Mouse (Mus musculus) neutrophil, adult 5-6 weeks (primary cell): ENCODE measurements around the gene 4933415A04Rik. TPM values are rescaled to one million over a fixed set of nuclear protein-coding genes. Genes with fewer than 3 reads are reported as not detected.
A peak's percentile ranks its signal among the peaks of the same experiment; 100 is the strongest.

Experiments
- ATAC-seq: fragments of 151-379, 151-347 bp; 2 replicates; pipeline ENCODE4 v1.8.0; 2017; ENCODE audit warnings: mild to moderate bottlenecking, moderate TSS enrichment; ENCODE audit not compliant: insufficient number of reproducible peaks, poor library complexity, low FRiP score, severe bottlenecking; ENCODE audit errors: extremely low read depth
- total RNA-seq: library from RNA; stranded (forward); fragments of 200-1000 nt; gene quantifications from 2 replicates; pipeline ENCODE4 v1.2.3, GENCODE M21; 2017

Gene 4933415A04Rik
- 0.35 TPM in 1 of 2 replicates, not detected in the other for total RNA-seq

DNA sequence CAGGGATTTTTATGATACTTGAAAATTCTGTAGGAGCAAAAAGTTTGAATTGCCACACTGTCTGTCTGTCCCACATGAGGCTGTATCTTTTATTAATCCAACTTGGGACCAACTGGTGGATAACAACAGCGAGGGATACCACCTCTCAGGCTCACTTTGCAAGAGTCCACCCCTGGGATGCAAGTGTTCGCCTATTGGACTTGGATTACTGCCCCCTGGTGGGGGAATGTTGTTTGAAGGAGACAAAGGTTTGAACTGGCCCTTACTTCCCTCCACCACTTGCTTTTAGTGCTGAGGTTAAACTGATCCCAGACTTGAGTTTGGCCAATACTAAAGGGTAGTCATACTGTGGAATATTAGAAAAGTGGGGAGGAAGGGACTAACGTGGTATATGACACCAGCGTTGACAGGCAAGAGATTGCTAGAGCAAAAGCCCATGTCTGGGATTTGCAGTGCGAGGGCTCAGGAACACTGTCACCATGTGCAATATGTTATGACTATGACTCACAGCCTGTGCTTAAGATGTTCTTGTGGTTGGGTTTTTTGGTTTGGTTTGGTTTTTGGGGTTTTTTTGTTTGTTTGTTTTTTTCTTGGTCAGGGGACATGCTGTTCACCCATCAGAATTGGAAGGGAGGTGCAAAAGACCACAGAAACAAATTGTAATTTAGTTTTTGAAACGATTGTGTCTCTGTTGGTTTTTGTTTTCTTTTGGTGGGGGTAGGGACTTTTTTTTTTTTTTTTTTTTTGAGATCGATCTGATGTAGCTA is at the start of gene 4933415A04Rik:
Gene 4933415A04Rik, plus strand, starts transcription at position 717 of the 767 bp plus-strand sequence.
- ATAC-seq, result no peak

DNA sequence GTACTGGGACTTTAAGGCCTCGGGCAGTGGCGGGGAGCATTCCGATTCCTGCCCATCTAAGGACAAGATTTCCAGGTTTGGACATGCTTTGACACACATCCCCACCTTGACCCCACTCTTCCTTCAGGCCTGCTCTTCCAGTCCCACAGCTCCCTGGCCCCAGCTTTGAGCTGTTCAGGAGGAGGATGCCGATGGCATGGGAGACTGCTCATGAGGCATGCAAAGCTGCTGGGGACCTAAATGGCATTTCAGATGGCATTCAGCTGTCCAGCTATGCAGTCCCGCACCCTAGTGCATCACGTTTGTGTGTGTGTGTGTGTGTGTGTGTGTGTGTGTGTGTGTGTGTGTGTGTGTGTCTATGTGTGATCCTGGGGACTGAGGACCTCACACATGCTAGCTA is 49.8 kb upstream of the 4933415A04Rik start:
- ATAC-seq, result no peak

DNA sequence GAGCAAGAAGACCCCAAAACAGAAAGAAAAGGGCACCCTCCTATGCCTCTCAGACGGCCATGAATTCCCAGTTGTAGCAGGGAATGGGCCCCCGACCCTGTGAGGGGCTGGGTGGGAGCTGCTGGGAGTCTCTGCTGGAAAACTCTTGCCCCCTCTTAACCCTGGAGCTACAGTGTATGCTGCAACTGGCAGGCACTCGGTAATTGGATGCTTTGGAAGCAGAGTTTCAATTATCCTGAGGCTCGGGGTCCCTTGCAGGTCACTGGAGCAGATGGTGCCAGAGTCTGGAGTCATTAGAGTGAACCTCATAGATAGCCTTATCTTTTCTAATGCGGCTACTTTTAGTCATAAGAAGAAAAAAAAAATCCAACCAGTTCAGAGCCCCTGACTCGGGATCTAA is 47.0 kb upstream of the 4933415A04Rik start:
- no peak for ATAC-seq

DNA sequence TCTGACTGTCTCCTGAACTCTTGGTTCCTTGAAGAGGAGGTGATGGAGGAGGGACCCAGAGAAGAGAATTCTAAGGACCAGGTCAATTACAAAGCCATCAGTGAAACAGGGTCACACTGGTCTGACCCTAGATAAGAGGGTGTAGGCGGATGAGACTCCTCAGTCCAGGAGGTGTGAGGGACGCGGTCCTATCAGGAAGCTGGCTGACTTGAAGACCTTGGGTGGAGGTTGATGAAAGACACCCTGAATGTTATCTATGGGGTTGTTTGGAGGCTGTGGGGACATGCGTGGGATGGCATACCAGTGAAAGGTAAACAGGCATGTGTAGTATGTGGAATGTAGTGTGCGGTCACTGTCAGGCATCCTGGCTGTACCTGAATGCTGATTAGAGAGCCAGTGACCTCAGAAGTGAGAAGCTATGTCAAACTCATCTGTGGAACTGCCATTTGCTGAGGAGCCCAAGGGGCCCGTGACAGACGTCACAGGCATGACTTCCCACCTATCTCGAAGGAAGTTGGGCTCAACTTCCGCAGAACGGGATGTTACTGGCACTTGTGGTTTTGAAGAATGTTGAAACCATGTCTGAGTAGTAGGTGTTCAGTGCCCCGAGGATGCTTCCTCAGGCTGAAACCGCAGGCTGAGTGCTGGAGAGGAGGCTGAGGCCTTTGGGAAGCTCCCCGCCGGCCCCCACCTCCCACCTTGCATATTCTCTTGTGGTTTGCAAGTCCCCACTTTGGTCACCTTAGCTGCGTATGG is 43.0 kb upstream of the 4933415A04Rik start:
- peak; percentile 91 for ATAC-seq

DNA sequence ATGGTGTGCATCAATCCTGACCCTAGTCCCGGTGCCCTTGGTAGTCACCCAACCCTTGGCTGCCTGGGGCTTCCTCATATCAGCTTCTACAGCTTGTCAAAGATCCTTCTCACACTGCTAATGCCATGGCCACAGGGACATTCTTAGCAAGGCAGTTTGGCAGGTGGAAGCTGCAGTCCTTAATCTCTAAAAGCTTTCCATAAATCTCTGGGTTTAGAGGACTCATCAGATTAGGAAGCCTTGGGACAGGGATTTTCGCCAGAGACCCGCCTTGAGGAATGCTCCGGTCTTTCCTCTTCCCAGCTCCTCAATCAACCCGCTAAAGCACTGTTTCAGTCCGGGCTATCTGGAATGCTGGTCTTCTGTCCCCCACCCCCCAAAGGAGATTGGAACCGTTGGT is 42.0 kb upstream of the 4933415A04Rik start:
- ATAC-seq, result no peak

DNA sequence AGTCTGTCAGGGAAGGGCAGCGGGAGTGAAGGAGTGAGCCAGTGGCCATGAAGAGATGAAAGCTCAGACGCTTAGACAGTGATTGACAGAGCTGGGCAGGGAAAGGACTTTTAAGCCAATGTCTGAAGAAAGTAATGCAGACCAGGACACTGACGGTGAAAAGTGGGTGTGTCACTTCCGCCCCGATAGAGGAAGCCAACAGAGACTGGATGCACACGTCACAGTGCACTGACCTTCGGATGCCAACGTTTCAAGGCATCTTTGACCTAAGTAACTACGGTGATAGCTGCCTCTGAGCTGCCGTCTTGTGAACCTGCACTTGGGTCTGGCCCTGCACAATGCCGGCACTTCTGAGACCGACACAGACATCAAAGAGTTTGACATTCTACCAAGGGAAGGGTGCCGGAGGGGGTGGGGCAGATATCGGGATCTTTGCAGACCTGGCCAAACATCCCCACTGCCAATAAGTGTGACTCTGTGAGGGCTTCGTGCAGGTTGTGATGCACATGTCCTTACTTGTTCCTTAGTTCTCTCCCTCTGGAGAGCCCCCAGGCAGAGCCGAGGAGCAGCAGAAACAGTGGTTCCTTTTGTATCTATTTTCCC is 40.9 kb upstream of the 4933415A04Rik start:
- ATAC-seq, result no peak

DNA sequence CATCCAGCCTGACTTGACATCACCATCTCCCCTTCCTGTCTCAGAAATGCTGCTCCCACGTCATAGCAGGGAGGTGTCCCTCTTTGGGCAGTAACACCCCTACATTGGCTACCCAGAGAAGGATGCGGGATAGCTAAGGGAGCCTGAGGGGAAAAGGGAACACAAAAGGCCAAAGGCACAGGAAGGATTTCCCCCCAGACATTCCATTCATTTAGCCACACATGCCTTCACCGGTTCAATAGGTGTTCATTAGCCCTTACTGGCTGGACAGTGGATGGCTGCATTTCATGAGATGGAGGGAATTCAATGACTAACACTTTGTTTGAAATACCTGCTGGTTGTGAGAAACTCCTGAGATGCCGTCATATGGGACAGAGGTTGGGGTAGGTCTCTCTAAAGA is 40.2 kb upstream of the 4933415A04Rik start:
- ATAC-seq, result no peak

DNA sequence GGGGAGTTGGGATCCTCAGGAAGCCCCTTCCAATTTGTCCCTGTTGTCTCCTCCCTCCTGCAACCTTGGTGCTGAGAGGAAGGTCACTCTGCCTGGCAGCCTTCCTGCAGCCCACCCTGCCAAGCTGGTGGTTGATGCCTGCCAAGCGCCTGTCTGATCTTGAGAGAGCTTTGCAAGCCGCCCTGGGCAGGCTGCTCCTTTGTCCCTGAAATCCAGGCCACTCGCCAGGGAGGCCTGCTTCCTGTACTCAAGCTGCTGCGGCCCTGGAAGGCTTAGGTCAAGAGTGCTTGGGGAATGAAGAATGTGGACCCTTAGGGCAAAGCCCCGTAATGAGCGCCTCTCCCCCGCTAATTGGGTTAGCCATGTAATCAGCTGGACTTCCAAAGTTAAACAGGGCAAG is 38.7 kb upstream of the 4933415A04Rik start:
- no peak for ATAC-seq

DNA sequence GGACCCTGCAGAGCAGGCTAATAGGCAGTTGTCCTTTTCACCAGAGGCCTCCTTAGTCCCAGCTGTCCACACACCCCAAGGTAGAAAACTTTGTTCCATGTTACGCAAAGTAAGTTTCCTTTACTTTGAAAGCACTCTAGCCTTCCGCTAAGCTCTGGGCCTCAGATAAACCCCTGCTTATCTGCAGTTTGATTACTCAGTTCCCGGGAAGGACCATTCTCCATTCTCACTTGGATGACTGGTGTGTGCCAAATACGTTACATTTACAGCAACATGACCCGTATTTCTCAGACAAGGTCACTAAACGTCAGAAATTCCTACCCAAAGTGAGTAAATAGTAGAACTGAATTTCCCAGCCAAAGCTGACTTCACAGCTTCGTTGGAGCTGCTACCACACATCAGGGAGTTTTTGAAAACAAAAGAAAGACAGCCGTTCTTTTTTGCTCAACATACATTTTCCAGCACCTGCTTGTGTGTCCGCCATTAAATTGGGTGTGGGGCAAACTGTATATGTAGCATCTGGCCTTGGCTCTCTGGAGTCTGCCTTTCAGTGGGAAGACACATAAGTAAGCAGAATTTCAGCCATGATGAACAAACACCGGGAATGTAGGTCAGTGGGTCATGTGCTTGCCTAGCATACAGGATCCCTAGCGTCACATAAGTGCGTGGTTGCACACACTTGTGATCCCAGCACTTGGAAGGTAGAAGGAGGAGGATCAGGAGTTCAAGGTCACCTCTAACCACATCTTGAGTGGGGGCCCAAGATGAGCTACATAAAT is 38.0 kb upstream of the 4933415A04Rik start:
- ATAC-seq, result no peak

DNA sequence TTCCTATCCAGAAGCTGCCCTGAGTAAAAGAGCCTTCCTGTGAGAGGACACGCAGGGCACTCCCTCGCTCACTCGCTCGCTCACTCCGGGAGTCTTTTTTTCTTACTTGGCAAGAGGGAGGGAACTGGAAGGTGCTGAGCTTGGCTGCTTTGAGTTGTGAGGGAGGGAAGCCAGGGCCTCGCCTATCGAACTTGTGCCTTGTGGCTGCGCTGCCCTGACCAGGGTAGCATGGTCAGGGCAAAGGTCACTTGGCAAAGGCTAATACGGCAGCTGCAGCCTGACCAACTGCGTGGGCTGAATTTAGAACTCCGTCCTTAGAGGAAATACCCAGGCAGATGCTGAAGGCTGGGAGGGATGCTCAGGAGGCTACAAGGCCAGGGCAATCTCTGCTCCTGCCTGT is 37.1 kb upstream of the 4933415A04Rik start:
- no peak for ATAC-seq

DNA sequence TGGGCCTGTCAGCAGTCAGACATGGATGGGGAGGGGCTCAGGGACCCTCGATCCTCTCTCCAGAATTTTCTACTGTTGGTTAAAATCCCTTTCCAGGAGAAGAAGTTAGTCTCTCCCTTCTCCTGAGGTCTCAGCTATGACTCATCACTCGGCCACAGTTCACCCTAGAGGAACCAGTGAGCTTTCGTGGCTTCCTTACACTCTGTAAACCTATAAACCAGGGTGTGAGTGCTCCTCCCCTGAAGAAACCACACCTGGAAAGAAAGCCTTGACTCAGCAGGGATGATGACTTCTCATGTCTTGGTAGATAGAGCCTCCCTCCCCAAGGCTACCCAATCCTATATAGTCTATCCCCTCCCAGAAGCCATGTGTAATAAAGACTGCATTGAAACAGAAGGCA is 35.1 kb upstream of the 4933415A04Rik start:
- 0 out of 2 replicates have a peak, but pooled peaks have one; percentile 23 for ATAC-seq

DNA sequence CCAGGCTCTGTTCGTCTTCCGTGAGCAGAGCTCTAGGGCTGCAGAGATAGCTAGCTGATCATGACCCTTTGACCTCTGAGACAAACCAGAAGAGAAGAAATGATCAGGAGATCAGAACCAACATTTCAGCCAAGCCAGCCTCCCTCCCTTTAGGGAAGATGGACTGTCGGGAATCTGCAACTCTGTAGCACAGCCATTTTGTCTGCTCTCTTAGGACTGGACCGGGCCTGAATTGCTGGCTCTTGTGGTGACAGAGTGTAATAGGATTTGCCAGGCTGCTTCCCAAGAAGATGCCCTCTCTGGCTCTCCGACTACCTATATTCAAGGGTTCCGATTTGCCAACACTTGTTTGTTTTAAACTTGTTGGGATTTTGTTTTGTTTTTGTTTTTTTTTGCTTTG is 34.2 kb upstream of the 4933415A04Rik start:
- no peak for ATAC-seq

DNA sequence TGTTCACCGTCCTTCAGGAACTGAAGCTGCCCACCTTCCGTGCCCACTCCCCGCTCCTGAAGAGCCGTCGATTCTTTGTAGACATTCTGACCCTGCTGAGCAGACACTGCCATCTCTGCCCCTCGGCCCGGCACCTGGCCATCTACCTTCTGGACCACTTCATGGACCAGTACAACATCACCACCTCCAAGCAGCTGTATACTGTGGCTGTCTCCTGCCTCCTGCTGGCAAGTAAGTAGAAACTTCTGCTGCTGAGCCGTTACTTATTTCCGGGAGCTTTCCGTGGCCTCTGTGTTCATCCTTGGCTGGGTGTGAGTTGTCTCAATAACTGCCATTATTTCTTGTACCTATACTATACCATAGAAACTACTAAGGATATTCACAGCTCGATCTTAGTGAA is 30.3 kb upstream of the 4933415A04Rik start:
- ATAC-seq, result no peak

DNA sequence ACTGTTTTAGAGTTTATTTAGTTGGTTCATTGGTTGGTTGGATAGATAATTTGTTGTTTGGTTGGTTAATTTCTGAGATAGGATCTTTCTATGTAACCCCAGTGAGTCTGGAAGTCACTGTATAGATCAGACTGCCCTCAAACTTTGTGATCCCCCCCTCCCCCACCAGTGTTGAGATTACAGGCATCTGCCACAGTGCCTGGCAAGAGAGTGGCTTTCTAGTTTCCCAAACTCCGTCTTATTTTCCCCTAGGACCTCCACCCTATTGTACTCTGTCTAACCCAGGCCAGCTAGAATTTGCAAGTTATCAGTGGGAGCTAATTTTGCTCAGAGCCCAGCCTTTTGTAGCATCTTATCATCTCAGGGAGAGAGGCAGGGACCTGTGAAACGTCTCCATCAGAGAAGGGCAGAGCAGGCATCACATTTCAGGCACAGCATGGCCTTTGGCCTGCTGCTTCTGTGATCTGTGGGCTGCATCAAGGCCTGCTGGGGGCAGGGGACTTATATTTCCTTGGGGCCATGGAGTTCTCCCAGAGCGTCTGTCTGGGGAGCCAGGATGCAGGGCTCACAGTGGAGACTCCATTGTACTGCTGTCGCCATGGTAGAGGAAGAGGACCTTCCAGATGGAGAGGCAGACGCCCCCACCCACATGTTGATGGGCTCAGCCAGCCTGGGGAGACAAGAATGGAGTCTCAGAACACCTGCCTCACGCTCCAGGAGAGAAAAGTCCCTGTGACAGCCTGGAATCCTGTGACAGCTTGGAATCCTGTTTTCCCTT is 27.1 kb upstream of the 4933415A04Rik start:
- no peak for ATAC-seq

DNA sequence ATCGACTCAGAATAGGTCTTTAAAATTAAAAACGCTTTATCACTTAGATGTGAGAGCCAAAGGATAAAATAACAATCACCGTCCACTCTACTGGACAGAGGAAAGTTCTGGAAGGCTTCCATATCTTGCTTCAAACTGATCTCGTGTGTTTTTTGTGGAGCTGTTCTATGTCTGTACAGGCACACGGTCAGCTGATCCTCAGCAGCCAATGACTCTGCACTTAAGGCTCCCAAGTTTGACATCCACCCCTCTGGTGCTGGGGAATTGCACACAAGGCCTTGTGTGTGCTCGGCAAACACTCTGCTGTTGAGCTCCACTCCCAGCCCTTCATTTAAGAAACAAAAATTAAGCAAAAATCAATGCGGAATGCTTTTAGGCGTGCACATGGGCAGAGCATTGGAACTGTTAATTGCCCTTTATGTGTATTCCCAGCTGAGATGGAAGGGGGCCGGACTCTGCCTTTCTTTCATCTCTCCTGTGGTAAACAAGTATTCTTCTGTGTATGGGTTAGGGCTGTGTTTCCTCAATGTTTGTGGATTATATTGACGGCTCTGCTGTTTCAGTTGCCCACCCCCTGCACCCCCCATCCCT is 23.1 kb upstream of the 4933415A04Rik start:
- ATAC-seq, result no peak

DNA sequence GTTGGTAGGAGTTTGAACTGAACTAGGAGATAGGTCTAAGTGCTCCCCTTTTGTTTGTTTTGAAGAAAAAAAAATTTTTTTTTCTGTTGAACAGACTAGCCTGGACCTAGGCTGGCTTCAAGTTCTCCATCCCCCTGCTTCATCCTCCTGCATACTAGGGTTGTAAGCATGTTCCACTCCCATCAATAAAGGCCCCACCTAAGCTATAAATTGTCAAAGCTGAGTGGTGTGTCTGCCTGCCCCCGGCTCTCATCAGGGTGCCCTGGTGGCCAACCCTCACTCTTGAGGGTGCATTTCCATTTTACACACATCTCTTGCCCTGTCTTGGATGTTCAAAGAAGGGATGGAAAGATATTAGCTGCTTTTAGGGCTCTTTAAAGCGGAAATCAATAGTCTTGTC is 21.4 kb upstream of the 4933415A04Rik start:
- no peak for ATAC-seq

DNA sequence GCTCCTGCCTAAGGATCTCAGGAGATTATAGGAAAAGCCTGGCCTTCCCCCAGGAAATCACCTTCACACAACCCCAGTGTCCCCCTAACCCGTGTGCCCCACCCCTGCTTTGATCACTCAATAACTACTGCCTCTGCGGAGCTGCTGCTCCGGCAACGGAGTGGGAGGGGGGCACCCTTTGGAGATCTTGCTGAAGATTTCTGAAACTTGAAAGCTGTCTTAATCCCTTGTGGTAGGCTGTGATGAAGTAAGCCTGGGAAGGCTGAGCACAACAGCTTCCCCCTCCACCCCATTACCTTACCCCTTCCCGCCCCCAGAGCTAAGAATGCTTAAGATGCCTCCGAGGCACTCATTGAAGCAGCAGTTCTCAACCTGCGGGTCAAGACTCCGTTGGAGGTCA is 21.0 kb upstream of the 4933415A04Rik start:
- ATAC-seq, result no peak

DNA sequence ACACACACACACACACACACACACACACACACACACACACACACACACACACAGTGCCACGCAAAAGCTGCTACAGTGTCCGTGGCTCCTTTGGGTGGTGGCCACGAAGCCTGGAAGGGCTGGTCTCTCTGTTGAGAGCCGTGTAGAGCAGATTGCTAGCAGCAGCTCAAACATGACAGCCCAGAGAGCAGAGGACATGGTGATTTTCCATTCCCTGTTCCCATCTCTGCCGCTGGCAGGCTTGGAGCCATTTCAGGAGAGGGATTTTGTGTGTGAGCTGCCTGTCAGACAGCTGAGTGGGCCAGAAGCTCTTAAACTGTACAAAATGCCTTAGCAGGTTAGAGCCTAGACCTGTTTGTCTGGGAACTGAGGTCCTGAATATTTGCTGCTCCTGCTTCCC is 20.1 kb upstream of the 4933415A04Rik start:
- ATAC-seq, result no peak
